Mouse (Mus musculus) kidney, postnatal 14 days (tissue): ENCODE measurements at regions not wholly inside any gene's neighbourhood (a gene's known extent, or its start where the extent isn't known, plus 50 kb on each side); places are given as distances from the start of the nearest gene placed in this dataset.

Source experiments
- DNase-seq: peaks from one replicate; pipeline ENCODE4 v3.0.0; 2022; ENCODE audit warnings: mixed read lengths

GRCm38 (mm10) chr10:39316533-39316932 lies 52.1 kb upstream of the Fyn start:
- DNase-seq = no peak

- no peak for DNase-seq
Measured at GRCm38 (mm10) chr10:39315434-39316174, 53.1 kb upstream of the Fyn start.

GRCm38 (mm10) chr10:39311501-39311900 lies 57.2 kb upstream of the Fyn start:
- no peak for DNase-seq

- no peak for DNase-seq
Measured at GRCm38 (mm10) chr10:39308535-39308934, 60.1 kb upstream of the Fyn start.

GRCm38 (mm10) chr10:39292703-39293496 lies 75.8 kb upstream of the Fyn start:
- no peak for DNase-seq

GRCm38 (mm10) chr10:39291747-39292198 lies 76.9 kb upstream of the Fyn start:
- DNase-seq = peak; percentile 34

GRCm38 (mm10) chr10:39291134-39291746 lies 77.4 kb upstream of the Fyn start:
- DNase-seq = peak; percentile 42

- DNase-seq = no peak
Measured at GRCm38 (mm10) chr10:39290245-39290644, 78.4 kb upstream of the Fyn start.

GRCm38 (mm10) chr10:39280366-39281000 lies 88.2 kb upstream of the Fyn start:
- no peak for DNase-seq

GRCm38 (mm10) chr10:39274202-39274601 lies 94.5 kb upstream of the Fyn start:
- no peak for DNase-seq

GRCm38 (mm10) chr10:39273426-39273825 lies 95.2 kb upstream of the Fyn start:
- no peak for DNase-seq

- DNase-seq = no peak
Measured at GRCm38 (mm10) chr10:39272387-39272949, 96.2 kb upstream of the Fyn start.

- DNase-seq = no peak
Measured at GRCm38 (mm10) chr10:39270406-39270805, 98.2 kb upstream of the Fyn start.

- no peak for DNase-seq
Measured at GRCm38 (mm10) chr10:39267236-39267635, 101.4 kb upstream of the Fyn start.

GRCm38 (mm10) chr10:39266482-39266881 lies 102.2 kb upstream of the Fyn start:
- peak; percentile 91 for DNase-seq

- no peak for DNase-seq
Measured at GRCm38 (mm10) chr10:39262466-39262865, 98.9 kb upstream of the Ccn6 start.

- peak; percentile 8 for DNase-seq
Measured at GRCm38 (mm10) chr10:39261174-39262145, 97.9 kb upstream of the Ccn6 start.

- no peak for DNase-seq
Measured at GRCm38 (mm10) chr10:39260061-39260460, 96.5 kb upstream of the Ccn6 start.

- no peak for DNase-seq
Measured at GRCm38 (mm10) chr10:39257371-39258154, 94.0 kb upstream of the Ccn6 start.

GRCm38 (mm10) chr10:39254561-39254960 lies 91.0 kb upstream of the Ccn6 start:
- DNase-seq = no peak

GRCm38 (mm10) chr10:39250039-39250438 lies 86.4 kb upstream of the Ccn6 start:
- no peak for DNase-seq
